Mouse (Mus musculus): Measurements from ENCODE around the gene Pde5a. TPM values are rescaled to one million over a fixed set of nuclear protein-coding genes. Genes with fewer than 3 reads are reported as not detected.

The Pde5a gene
- 2.6 TPM for polyA plus RNA-seq (2014; fragmentation: Illumina TruSeq; extraction: RNeasy Lipid Tissue Mini Kit (QIAGEN cat#74804); ENCODE audit: low read depth, low replicate concordance)

DNA sequence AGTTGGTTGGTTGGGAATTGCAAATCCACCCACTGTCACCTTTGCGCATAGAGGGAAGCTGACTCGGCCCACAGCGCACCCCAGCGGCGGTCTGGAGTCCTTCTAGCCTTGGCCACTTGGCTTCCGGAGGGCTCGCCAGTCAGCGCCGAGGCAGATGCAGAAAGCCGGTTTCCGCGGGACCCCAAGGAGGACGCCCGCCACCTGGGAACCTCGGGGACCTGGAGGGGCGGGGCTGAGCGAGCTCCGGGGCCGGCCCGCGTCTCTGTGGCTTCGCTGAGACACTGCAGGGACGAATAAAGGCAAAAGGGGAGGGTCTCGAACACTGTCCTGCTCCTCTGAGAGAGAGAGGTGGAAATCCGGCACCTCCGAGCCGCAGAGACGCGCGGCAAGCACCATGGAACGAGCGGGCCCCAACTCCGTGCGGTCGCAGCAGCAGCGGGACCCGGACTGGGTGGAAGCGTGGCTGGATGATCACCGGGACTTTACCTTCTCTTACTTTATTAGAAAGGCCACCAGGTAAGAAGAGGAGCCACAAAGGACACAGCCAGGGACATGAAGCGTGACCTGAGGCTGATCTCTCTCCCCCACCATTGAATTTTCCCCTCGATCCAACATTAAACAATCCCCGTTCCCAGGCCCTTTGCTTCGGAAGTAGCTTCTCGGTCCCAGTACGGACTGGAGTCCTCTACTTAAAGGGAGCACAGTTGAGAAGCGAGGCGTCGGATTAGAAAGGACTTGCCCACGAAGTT, at the start of gene Pde5a:
TSS of gene Pde5a (plus strand) at position 96 of the 749 bp plus-strand sequence.

DNA sequence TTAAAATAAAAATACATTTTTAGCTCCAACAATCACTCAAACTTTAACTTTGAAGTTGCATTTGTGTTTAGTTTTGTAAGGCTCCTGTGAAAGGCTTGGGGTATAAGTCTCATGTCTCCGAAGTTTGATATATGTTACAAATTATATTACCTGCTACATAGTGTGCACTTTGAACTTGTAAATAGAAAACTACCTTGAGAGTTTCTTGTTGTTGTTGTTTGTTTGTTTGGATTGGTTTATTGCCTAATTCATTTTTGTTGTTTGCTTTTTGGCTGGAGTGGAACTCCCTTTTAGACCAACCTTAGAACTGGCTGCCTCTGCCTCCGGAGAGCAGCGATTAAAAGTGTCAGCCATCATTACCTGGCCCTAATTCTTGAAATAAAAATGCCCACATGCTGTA, 166.0 kb downstream of the Pde5a start, which contains the start of gene Fabp2:
TSS of gene Fabp2 (plus strand) at position 301 of the 400 bp plus-strand sequence.

Other genes starting within 250 kb of the Pde5a start
- 18.3 TPM for gene Fnbp1l, start 109.2 kb upstream of the Pde5a start, polyA plus RNA-seq (2014; fragmentation: Illumina TruSeq; extraction: RNeasy Lipid Tissue Mini Kit (QIAGEN cat#74804); ENCODE audit: low read depth, low replicate concordance)
- gene Fabp2, start 166.1 kb downstream of the Pde5a start, polyA plus RNA-seq (2014; fragmentation: Illumina TruSeq; extraction: RNeasy Lipid Tissue Mini Kit (QIAGEN cat#74804); ENCODE audit: low read depth, low replicate concordance) = 0.86 TPM
- gene Gm10959, start 190.4 kb downstream of the Pde5a start, polyA plus RNA-seq (2014; fragmentation: Illumina TruSeq; extraction: RNeasy Lipid Tissue Mini Kit (QIAGEN cat#74804); ENCODE audit: low read depth, low replicate concordance) = not detected
- 55.0 TPM for gene 1810037I17Rik, start 195.3 kb downstream of the Pde5a start, polyA plus RNA-seq (2014; fragmentation: Illumina TruSeq; extraction: RNeasy Lipid Tissue Mini Kit (QIAGEN cat#74804); ENCODE audit: low read depth, low replicate concordance)

Data from heart, adult 10 weeks (tissue).